Mouse (Mus musculus): ENCODE measurements around the gene Sec24c. TPM values are rescaled to one million over a fixed set of nuclear protein-coding genes. Genes with fewer than 3 reads are reported as not detected.

Gene Sec24c
- polyA plus RNA-seq, 1 experiment from 2014 or later: 92.5 TPM

- H3K36me3 ChIP-seq: peaks cover 93% of the 10 kb centered on the region
- no peak overlapping the region for H3K4me3 ChIP-seq (replicated peaks)
- no peak overlapping the region for H3K27ac ChIP-seq (replicated peaks)
- ATAC-seq (ENCODE audit: insufficient number of reproducible peaks, low FRiP score, low TSS enrichment, low read depth): no peak
- H3K4me2 ChIP-seq (replicated peaks): no peak overlapping the region
- no peaks in the 10 kb centered on the region for H3K4me1 ChIP-seq
- WGBS: 16% methylated on average over 5 of the region's 5 CpGs
- H3K9me3 ChIP-seq (replicated peaks): no peaks in the 10 kb centered on the region
- no peaks in the 10 kb centered on the region for H3K27me3 ChIP-seq
- H3K9ac ChIP-seq: no peak overlapping the region
Measured at GRCm38 (mm10) chr14:20724043-20724442, 49.9 kb downstream of the Sec24c start.

- H3K27me3 ChIP-seq: no peaks in the 10 kb centered on the region
Measured at GRCm38 (mm10) chr14:20725660-20726339, 51.7 kb downstream of the Sec24c start.

GRCm38 (mm10) chr14:20729871-20730270, 55.8 kb downstream of the Sec24c start:
- 85% methylated on average over 9 of the region's 9 CpGs for WGBS
- Histone ChIP-seq H3K9me3 (replicated peaks) (no peaks in the 10 kb centered on the region), H3K27ac (replicated peaks) (no peak overlapping the region), H3K4me3 (replicated peaks) (no peak overlapping the region), H3K4me2 (replicated peaks) (no peak overlapping the region), H3K27me3 (no peaks in the 10 kb centered on the region), H3K36me3 (peaks cover 69% of the 10 kb centered on the region), H3K9ac (no peak overlapping the region), H3K4me1 (peaks cover 21% of the 10 kb centered on the region)
- ATAC-seq (ENCODE audit: insufficient number of reproducible peaks, low FRiP score, low TSS enrichment, low read depth): no peak

More at GRCm38 (mm10) chr14:20725660-20726339, 51.7 kb downstream of the Sec24c start:
- no peak overlapping the region for H3K9ac ChIP-seq
- no peak overlapping the region for H3K27ac ChIP-seq (replicated peaks)
- no peak overlapping the region for H3K4me3 ChIP-seq (replicated peaks)
- no peak overlapping the region for H3K4me2 ChIP-seq (replicated peaks)
- WGBS: 78% methylated on average over 6 of the region's 6 CpGs
- H3K4me1 ChIP-seq: no peaks in the 10 kb centered on the region
- no peaks in the 10 kb centered on the region for H3K9me3 ChIP-seq (replicated peaks)
- peaks cover 94% of the 10 kb centered on the region for H3K36me3 ChIP-seq
- no peak for ATAC-seq (ENCODE audit: insufficient number of reproducible peaks, low FRiP score, low TSS enrichment, low read depth)

- no peak for ATAC-seq (ENCODE audit: insufficient number of reproducible peaks, low FRiP score, low TSS enrichment, low read depth)
- 77% methylated on average over 9 of the region's 9 CpGs for WGBS
- H3K4me3 ChIP-seq (replicated peaks): no peak overlapping the region
- peaks cover 60% of the 10 kb centered on the region for H3K36me3 ChIP-seq
- no peak overlapping the region for H3K9ac ChIP-seq
- peaks cover 28% of the 10 kb centered on the region for H3K4me1 ChIP-seq
- H3K27me3 ChIP-seq: no peaks in the 10 kb centered on the region
- no peak overlapping the region for H3K27ac ChIP-seq (replicated peaks)
- no peak overlapping the region for H3K4me2 ChIP-seq (replicated peaks)
- no peaks in the 10 kb centered on the region for H3K9me3 ChIP-seq (replicated peaks)
Measured at GRCm38 (mm10) chr14:20730853-20731602, 56.9 kb downstream of the Sec24c start.

GRCm38 (mm10) chr14:20733041-20733951, 59.2 kb downstream of the Sec24c start:
- H3K4me2 ChIP-seq (replicated peaks): peak overlapping the region; percentile 81
- no peaks in the 10 kb centered on the region for H3K9me3 ChIP-seq (replicated peaks)
- peaks cover 35% of the 10 kb centered on the region for H3K4me1 ChIP-seq
- H3K36me3 ChIP-seq: peaks cover 57% of the 10 kb centered on the region
- no peak for ATAC-seq (ENCODE audit: insufficient number of reproducible peaks, low FRiP score, low TSS enrichment, low read depth)
- H3K9ac ChIP-seq: peak overlapping the region; percentile 91
- H3K27ac ChIP-seq (replicated peaks): peak overlapping the region; percentile 92
- 46% methylated on average over 12 of the region's 12 CpGs for WGBS
- H3K27me3 ChIP-seq: no peaks in the 10 kb centered on the region
- H3K4me3 ChIP-seq (replicated peaks): peak overlapping the region; percentile 82

- Histone ChIP-seq H3K9ac (peak within 1 kb of the TSS; percentile 91), H3K9me3 (replicated peaks) (no peaks in the 10 kb centered on the region), H3K4me1 (peaks cover 35% of the 10 kb centered on the region), H3K36me3 (peaks cover 56% of the 10 kb centered on the region), H3K4me3 (replicated peaks) (peak within 1 kb of the TSS; percentile 82), H3K27ac (replicated peaks) (peak within 1 kb of the TSS; percentile 92), H3K4me2 (replicated peaks) (peak within 1 kb of the TSS; percentile 81), H3K27me3 (no peaks in the 10 kb centered on the region)
- ATAC-seq (ENCODE audit: insufficient number of reproducible peaks, low FRiP score, low TSS enrichment, low read depth): peak; percentile 98
- 1% methylated on average over 80 of the region's 81 CpGs for WGBS
Measured at GRCm38 (mm10) chr14:20733952-20734774, 60.1 kb downstream of the Sec24c start, which contains the start of gene Ndst2. TSS of gene Ndst2 (minus strand) at chr14:20734562.

GRCm38 (mm10) chr14:20735052-20735451, 60.9 kb downstream of the Sec24c start:
- H3K4me1 ChIP-seq: peaks cover 35% of the 10 kb centered on the region
- H3K27me3 ChIP-seq: no peaks in the 10 kb centered on the region
- no peak overlapping the region for H3K4me3 ChIP-seq (replicated peaks)
- H3K27ac ChIP-seq (replicated peaks): peak overlapping the region; percentile 92; the same call in 1 of the 2 replicates
- H3K4me2 ChIP-seq (replicated peaks): no peak overlapping the region
- ATAC-seq (ENCODE audit: insufficient number of reproducible peaks, low FRiP score, low TSS enrichment, low read depth): no peak
- H3K9me3 ChIP-seq (replicated peaks): no peaks in the 10 kb centered on the region
- H3K36me3 ChIP-seq: peaks cover 56% of the 10 kb centered on the region
- H3K9ac ChIP-seq: no peak overlapping the region
- 60% methylated on average over 2 of the region's 2 CpGs for WGBS

GRCm38 (mm10) chr14:20735892-20736390, 61.8 kb downstream of the Sec24c start:
- no peaks in the 10 kb centered on the region for H3K9me3 ChIP-seq (replicated peaks)
- no peak overlapping the region for H3K4me3 ChIP-seq (replicated peaks)
- H3K27ac ChIP-seq (replicated peaks): no peak overlapping the region
- H3K4me2 ChIP-seq (replicated peaks): no peak overlapping the region
- WGBS: 82% methylated on average over 13 of the region's 13 CpGs
- H3K9ac ChIP-seq: no peak overlapping the region
- H3K36me3 ChIP-seq: peaks cover 54% of the 10 kb centered on the region
- H3K27me3 ChIP-seq: no peaks in the 10 kb centered on the region
- ATAC-seq (ENCODE audit: insufficient number of reproducible peaks, low FRiP score, low TSS enrichment, low read depth): no peak
- peaks cover 37% of the 10 kb centered on the region for H3K4me1 ChIP-seq

- no peak for ATAC-seq (ENCODE audit: insufficient number of reproducible peaks, low FRiP score, low TSS enrichment, low read depth)
- peaks cover 56% of the 10 kb centered on the region for H3K36me3 ChIP-seq
- no peak overlapping the region for H3K9ac ChIP-seq
- peaks cover 40% of the 10 kb centered on the region for H3K4me1 ChIP-seq
- no peaks in the 10 kb centered on the region for H3K9me3 ChIP-seq (replicated peaks)
- H3K27ac ChIP-seq (replicated peaks): no peak overlapping the region
- H3K27me3 ChIP-seq: no peaks in the 10 kb centered on the region
- H3K4me3 ChIP-seq (replicated peaks): no peak overlapping the region
- H3K4me2 ChIP-seq (replicated peaks): no peak overlapping the region
- WGBS: 34% methylated on average over 14 of the region's 14 CpGs
Measured at GRCm38 (mm10) chr14:20737306-20737705, 63.2 kb downstream of the Sec24c start.

GRCm38 (mm10) chr14:20738511-20738910, 64.4 kb downstream of the Sec24c start:
- Histone ChIP-seq H3K4me2 (replicated peaks) (no peak overlapping the region), H3K36me3 (peaks cover 60% of the 10 kb centered on the region), H3K4me1 (peaks cover 30% of the 10 kb centered on the region), H3K9ac (no peak overlapping the region), H3K4me3 (replicated peaks) (no peak overlapping the region), H3K9me3 (replicated peaks) (no peaks in the 10 kb centered on the region), H3K27ac (replicated peaks) (no peak overlapping the region), H3K27me3 (no peaks in the 10 kb centered on the region)
- ATAC-seq (ENCODE audit: insufficient number of reproducible peaks, low FRiP score, low TSS enrichment, low read depth): no peak
- 78% methylated on average over 8 of the region's 8 CpGs for WGBS

All from embryonic facial prominence, embryonic 15.5 days (tissue).